Mouse (Mus musculus): Measurements from ENCODE around the gene Shbg. TPM values are rescaled to one million over a fixed set of nuclear protein-coding genes. Genes with fewer than 3 reads are reported as not detected.
"Not testable (repeated sequence)": the region's sequence is repeated elsewhere in the genome, so short reads cannot be mapped to it uniquely, and the experiment has no call there.

Shbg gene
- total RNA-seq, 2 experiments from 2014 or later: not detected

DNA sequence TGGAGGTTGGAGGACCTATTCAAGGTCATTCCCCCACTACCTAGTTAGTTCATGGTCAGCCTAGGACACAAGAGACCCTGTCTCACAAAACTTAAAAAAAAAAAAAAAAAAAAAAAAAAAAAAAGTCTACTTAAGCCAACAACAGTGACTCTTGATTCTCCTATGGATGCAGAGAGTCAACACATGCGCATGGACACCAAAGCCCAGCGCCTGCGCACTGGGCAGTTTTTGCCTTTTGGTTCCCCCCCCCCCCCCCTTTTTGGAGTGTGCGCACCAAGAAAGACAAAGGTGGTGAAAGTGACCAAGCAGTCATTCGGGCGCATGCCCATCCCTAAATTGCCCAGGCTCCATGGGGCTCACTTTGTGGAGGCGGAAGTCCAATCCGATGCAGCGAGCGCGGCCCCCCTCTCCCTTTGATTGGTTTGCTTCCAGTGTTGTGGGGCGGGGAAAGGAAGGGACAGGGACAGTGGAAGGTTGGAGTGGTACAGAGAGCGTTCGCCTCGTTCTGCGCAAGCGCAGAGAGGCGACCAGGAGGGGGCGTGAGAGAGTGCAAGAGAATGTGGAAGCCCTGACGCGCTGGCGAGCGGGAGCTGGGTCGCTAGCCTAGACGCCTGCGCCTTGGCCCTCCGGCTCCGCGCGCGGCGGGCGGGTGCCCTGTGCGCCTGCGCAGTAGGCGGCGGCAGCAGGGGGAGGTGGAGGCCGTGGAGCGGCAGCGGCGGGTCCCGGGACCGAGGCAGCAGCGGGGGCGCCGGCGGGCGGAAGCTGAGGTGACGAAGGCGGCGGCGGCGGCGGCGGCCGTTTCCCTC, 14.8 kb upstream of the Shbg start, which contains the start of gene Fxr2:
Fxr2 (plus strand) TSS at position 707 of the 806 bp plus-strand sequence.
- DNase-seq (ENCODE audit: extremely low spot score in 1 of 2, low spot score in 1 of 2): peak; percentile 100

- DNase-seq (ENCODE audit: extremely low spot score in 1 of 2, low spot score in 1 of 2): no peak
Observed at GRCm38 (mm10) chr11:69629802-69630201, 12.1 kb upstream of the Shbg start.

- peak; percentile 38 to 87 for DNase-seq (ENCODE audit: extremely low spot score in 1 of 2, low spot score in 1 of 2)
Observed at GRCm38 (mm10) chr11:69628286-69628685, 10.6 kb upstream of the Shbg start.

DNA sequence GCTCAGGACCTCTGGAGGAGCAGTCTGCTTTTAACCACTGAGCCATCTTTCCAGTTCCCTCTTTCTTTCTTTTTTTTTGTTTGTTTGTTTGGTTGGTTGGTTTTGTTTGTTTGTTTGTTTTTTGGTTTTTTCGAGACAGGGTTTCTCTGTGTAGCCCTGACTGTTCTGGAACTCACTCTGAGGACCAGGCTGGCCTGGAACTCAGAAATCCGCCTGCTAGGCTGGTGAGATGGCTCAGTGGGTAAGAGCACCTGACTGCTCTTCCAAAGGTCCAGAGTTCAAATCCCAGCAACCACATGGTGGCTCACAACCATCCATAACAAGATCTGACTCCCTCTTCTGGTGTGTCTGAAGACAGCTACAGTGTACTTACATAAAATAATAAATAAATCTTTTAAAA, 6.6 kb upstream of the Shbg start:
- DNase-seq (ENCODE audit: extremely low spot score in 1 of 2, low spot score in 1 of 2): not testable (repeated sequence)

DNA sequence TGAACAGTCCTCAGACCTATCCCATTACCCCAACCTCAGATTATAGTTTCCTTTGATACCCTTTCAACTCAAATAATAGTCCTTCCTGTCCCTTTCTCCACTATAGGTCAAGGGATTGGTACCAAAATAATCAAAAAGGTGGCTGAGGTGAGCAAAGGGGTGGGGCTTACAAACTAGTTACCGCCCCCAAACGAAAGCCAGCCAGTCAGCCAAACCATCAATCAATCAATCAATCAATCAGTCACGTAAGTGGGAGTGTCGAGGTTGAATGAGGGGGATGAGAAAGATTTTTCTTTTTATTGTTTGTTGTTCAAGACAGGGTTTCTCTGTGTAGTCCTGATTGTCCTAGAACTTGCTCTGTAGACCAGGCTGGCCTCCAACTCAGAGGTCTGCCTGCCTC, 5.3 kb upstream of the Shbg start:
- no peak for DNase-seq (ENCODE audit: extremely low spot score in 1 of 2, low spot score in 1 of 2)

DNA sequence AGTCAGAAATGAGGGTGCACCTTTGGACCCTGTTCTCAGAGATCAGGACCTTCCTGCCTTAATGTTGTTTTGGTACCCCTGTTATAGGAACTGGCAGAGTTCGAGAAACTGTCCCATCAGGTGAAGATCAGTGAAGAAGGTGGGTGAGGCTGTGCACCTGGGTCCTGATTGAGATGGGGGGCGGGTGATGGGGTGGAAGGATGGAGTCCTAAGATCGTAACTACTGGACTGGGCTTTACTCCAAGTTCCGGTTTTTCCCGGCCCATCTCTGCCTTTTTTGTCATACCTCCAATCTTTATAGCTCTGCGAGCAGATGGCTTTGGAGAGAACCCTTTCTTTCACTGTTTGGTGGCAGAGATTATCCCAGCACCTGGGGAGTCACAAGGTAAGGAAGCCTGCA, 4.7 kb upstream of the Shbg start:
- no peak for DNase-seq (ENCODE audit: extremely low spot score in 1 of 2, low spot score in 1 of 2)

DNA sequence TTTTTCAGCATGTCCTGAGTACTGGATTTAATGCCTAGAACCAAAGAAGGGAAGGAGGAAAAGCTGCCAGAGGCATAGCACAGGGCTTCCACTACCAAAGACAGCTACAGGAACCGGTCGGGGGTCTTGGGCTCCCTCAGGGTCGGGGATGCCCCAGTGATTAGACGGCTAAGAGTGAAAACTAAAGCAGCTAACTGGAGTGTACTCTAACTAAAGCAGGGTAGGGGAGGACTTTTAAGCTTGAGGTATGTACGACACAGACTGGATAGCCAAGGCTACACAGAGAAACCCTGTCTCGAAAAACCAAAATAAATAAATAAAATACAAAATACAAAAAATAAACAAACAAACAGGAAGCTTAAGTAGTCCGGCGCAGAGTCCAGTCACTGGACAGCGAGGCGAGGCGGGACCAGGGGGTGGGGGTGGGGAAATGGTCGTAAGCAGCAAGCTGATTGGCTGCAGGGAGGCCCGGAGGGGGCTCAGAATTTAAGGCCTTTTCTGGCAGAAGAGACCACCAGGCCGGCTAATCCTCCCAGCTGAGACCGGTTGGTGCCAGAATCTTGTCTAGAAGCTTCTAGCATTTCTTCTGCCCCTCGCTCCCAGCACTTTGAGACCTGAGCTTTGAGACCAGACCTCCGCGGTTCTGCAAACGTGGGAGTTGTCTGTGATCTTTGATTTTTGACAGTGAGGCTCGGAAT, 4.0 kb upstream of the Shbg start, which contains the start of gene Sat2:
Sat2 (plus strand) TSS at position 454 of the 698 bp plus-strand sequence.
- peak; percentile 31 to 49 for DNase-seq (ENCODE audit: extremely low spot score in 1 of 2, low spot score in 1 of 2)

DNA sequence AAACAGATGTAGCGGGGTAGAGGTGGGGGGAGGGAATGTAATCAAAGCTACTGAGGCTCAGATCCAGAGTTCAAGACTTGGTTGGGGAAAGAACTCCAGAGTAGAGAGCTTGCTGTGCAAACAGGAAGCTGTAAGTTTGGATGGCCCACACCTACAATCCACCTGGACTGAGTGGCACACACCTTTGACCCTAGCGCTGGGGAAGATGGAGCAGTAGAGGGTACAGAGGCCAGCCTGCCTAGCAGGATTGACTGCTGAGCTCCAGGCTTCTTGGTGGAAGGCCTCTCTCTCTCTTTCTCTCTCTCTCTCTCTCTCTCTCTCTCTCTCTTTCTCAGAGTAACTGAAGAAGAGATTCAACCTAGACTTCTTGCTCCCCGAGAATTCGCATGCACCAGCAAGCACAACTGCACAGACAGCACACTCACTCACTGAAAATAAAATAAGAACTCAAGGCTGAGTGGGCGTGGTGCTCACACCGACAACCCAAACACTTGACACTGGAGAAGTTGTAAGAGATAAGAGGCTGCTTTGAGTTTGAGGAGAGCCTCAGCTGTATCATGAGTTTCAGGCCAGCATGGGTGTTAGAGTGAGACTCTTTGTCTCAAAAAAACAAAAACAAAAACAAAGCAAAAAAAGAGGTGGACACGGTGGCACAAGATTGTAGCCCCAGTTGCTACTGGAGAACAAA, 2.8 kb upstream of the Shbg start:
- no peak for DNase-seq (ENCODE audit: extremely low spot score in 1 of 2, low spot score in 1 of 2)

DNA sequence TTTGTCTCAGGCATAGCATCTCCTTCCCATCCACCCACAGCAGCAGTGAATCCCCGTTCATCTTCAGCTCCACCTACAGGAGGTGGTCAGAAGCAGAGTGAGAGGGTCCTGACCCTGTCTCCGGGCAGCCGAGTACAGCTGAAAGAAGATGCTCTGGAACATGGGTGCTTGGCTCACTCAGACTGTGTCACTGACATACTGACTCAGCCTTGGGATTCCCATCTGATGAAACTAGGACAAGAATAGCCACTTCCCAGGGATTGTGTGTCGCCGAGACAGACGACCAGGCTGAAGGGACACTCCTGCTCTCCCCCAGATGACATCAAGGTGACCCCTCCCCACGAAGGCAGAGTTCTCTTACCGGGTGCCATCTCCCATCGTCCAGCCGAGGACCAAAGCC, 924 bp downstream of the Shbg start:
- DNase-seq (ENCODE audit: extremely low spot score in 1 of 2, low spot score in 1 of 2): no peak

DNA sequence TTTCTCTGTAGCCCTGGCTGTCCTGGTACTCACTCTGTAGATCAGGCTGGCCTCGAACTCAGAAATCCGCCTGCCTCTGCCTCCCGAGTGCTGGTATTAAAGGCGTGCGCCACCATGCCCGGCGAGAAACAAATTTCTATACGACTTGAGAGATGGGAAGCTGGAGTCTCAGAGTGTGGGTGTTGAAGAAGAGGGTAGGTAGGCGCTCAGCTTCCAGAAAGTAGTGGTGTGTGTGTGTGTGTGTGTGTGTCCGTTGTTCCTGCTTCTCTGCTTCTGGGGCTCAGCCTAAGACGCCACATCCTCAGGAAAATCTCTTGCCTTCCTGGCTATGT, 3.5 kb downstream of the Shbg start:
- DNase-seq (ENCODE audit: extremely low spot score in 1 of 2, low spot score in 1 of 2): not testable (repeated sequence)

GRCm38 (mm10) chr11:69613553-69614256, 4.0 kb downstream of the Shbg start:
- peak; percentile 64 to 90 for DNase-seq (ENCODE audit: extremely low spot score in 1 of 2, low spot score in 1 of 2)

DNA sequence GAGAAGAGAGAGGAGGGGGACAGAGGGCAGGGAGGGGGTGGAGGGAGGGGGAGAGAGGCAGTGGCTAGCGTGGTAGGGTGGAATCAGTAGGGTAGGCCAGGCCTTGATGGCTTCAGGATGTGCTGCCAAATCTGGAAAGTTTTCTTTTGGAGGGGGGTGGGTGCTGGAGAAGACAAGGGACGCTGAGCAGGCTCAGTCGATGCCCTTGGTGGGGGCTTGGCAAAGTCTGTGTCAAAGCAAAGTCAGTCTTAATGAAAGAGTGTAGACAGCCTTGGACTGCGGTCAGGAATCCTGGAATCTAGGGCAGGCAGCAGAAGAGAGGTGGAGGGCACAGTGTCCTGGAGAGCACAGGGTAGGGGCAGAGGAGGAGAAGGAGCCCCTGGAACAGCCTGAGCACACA, 6.8 kb downstream of the Shbg start:
- DNase-seq (ENCODE audit: extremely low spot score in 1 of 2, low spot score in 1 of 2): no peak

DNA sequence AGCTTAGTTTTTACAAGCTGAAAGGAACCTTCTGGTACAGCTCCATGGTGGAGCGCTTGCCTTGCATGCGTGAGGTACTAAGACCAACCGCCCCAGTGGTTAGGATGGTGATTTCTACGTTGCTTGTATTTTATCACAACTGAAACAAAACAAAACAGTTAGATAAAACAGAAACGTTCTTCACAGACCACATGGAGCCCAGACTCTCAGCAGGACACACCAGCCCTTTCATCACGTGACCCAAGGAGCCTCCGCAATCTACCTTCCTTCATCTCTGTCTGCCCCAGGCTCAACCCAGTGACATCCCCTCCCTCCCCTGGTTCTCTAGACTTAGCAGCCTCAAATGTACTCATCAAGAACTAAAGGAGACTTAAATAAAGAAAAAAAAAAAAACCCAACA, 8.3 kb downstream of the Shbg start:
- no peak for DNase-seq (ENCODE audit: extremely low spot score in 1 of 2, low spot score in 1 of 2)

- no peak for DNase-seq (ENCODE audit: extremely low spot score in 1 of 2, low spot score in 1 of 2)
Observed at GRCm38 (mm10) chr11:69608525-69608924, 9.2 kb downstream of the Shbg start.

- no peak for DNase-seq (ENCODE audit: extremely low spot score in 1 of 2, low spot score in 1 of 2)
Observed at GRCm38 (mm10) chr11:69606832-69607231, 10.9 kb downstream of the Shbg start.

DNA sequence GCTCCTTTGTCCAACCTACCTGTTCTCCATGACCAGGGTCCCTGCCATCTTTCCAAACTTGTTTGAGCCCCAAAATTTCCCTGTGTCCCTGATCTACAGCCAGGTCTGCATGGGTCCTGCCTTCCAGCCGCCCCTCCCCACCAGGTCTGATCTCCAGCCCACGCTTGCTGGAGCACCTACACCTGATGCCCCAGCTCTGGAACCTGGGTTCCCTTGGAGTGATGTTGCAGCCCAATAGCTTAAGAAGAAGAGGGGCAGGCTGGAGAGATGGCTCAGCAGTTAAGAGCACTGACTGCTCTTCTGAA, 11.3 kb downstream of the Shbg start:
- no peak for DNase-seq (ENCODE audit: extremely low spot score in 1 of 2, low spot score in 1 of 2)

- peak; percentile 78 to 81 for DNase-seq (ENCODE audit: extremely low spot score in 1 of 2, low spot score in 1 of 2)
Observed at GRCm38 (mm10) chr11:69605726-69606490, 11.8 kb downstream of the Shbg start, which contains the start of gene Atp1b2. Atp1b2 (minus strand) TSS chr11:69605942.

DNA sequence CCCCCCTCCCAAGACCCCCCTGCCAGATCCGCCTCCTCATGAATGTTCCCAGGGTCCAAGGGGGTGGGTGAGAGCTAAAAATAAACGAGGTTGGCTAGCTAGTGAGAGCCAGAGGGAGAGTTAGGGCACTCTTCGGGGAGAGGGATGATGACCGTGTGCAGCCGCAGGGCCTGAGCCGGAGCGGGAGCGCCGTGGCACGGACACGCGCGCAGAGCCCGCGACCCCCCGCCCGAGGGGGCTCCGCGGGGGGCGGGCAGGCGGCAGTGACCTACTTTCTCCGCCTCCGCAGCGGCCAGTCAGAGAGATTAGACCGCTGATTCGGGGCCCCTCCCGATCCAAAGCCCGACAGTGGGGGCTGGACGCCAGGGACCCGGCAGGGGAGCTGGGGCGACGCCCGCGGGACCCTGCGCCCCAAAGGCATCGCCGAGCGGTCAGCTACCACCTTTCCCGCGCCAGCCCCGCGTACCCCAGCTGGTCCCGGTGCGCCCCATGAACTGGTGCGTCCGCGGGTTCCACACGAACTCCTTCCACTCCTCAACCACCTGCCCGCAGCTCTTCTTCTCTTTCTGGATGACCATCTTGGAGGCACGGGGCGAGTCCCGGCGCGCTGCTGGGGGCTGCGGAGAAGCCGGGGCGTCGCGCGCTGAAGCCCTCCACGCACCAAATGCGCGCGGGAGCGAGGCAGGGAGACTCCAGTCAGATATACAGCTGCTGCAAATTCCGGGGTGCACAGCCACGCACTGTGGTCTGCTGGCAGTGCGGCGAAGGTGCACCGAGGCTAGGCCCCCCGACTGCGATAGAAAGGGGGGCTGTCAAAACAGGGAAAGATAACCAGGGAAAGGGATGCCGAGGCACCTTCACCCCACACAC, 12.7 kb downstream of the Shbg start:
- DNase-seq (ENCODE audit: extremely low spot score in 1 of 2, low spot score in 1 of 2): peak in 1 of 2 experiments; percentile 31

- no peak for DNase-seq (ENCODE audit: extremely low spot score in 1 of 2, low spot score in 1 of 2)
Observed at GRCm38 (mm10) chr11:69604347-69604746, 13.4 kb downstream of the Shbg start.

All from layer of hippocampus, postnatal 25 days (tissue).